In genomic region chr16:49839681-49840535, GRCm38 (mm10) we compare ENCODE assay signal across 10 mouse cellular contexts. TPM values are rescaled to one million over a fixed set of nuclear protein-coding genes. Genes with fewer than 3 reads are reported as not detected.
DNase-seq lines count a peak whose midpoint lies in the region; ATAC-seq lines count a peak whose summit lies in the region.
"Had no signal": no experiment of that assay in that cellular context is flagged by ENCODE, and none has a peak within 500 bp of the region (broad histone marks: within the 10 kb centered on the region; RNA-seq: fewer than 3 reads in every experiment).

No protein-coding gene starts in this region.

- H3K27me3 ChIP-seq in liver, embryonic 12.5 days (replicated peaks) = no peaks in the 10 kb centered on the region
- H3K27me3 ChIP-seq in neural tube, embryonic 12.5 days (replicated peaks) = no peaks in the 10 kb centered on the region
- H3K27me3 ChIP-seq: limb, embryonic 13.5 days; Patski had no signal

- H3K9me3 ChIP-seq in liver, embryonic 12.5 days (replicated peaks) = no peaks in the 10 kb centered on the region
- no peaks in the 10 kb centered on the region for H3K9me3 ChIP-seq in neural tube, embryonic 12.5 days
- H3K9me3 ChIP-seq: limb, embryonic 13.5 days had no signal

- H3K4me2 ChIP-seq in liver, embryonic 12.5 days = peak overlapping the region; percentile 71
- H3K4me2 ChIP-seq in neural tube, embryonic 12.5 days (replicated peaks) = 0 out of 2 replicates have a peak overlapping the region, but pooled peaks have one; percentile 14
- H3K4me2 ChIP-seq: limb, embryonic 13.5 days had no signal

- H3K4me3 ChIP-seq in liver, embryonic 12.5 days = peak overlapping the region; percentile 47
- H3K4me3 ChIP-seq in neural tube, embryonic 12.5 days = no peak overlapping the region
- H3K4me3 ChIP-seq: limb, embryonic 13.5 days had no signal

- H3K9ac ChIP-seq in liver, embryonic 12.5 days = peak overlapping the region; percentile 71
- H3K9ac ChIP-seq in neural tube, embryonic 12.5 days = no peak overlapping the region
- H3K9ac ChIP-seq: limb, embryonic 13.5 days had no signal

- H3K4me1 ChIP-seq in liver, embryonic 12.5 days = peaks cover 88% of the 10 kb centered on the region
- H3K4me1 ChIP-seq in neural tube, embryonic 12.5 days = peaks cover 5% of the 10 kb centered on the region; the same call in 1 of the 2 replicates

- H3K27ac ChIP-seq in liver, embryonic 12.5 days = peak overlapping the region; percentile 99
- no peak overlapping the region; the same call in 1 of the 2 replicates for H3K27ac ChIP-seq in neural tube, embryonic 12.5 days
- H3K27ac ChIP-seq: limb, embryonic 13.5 days had no signal

- DNase-seq in adrenal gland, postnatal 14 days = peak; percentile 42
- DNase-seq in adrenal gland, postnatal 4 days (ENCODE audit: low spot score in 2 of 2) = no peak
- peak; percentile 74 for DNase-seq in ES-CJ7 (ENCODE audit: low read depth, low spot score)
- DNase-seq in cerebellum, postnatal 14 days = peak; percentile 71 to 76
- no peak for DNase-seq in left cerebral cortex, adult 9 months (ENCODE audit: low spot score in 2 of 2)

- peak; percentile 82 to 85 for ATAC-seq in hematopoietic stem cell, adult 5-6 weeks (replicated peaks in 1 of 2; ENCODE audit: insufficient read depth in 1 of 2, low FRiP score in 2 of 2, low TSS enrichment in 1 of 2, low read depth in 1 of 2, poor library complexity in 2 of 2, severe bottlenecking in 2 of 2)
- peak; percentile 99 for ATAC-seq in liver, embryonic 12.5 days
- ATAC-seq in neural tube, embryonic 12.5 days (ENCODE audit: low FRiP score, low read depth) = peak; percentile 48; the same call in 1 of the 2 replicates
- ATAC-seq: Patski had no signal

- H3K36me3 ChIP-seq in liver, embryonic 12.5 days = no peaks in the 10 kb centered on the region
- H3K36me3 ChIP-seq in neural tube, embryonic 12.5 days = no peaks in the 10 kb centered on the region
- H3K36me3 ChIP-seq: limb, embryonic 13.5 days had no signal

- WGBS in liver, embryonic 12.5 days (ENCODE audit: insufficient replicate concordance) = 13% methylated on average over 15 of the region's 15 CpGs
- 50% methylated on average over 15 of the region's 15 CpGs for WGBS in neural tube, embryonic 12.5 days

RNA-seq across cellular contexts. Expression of gene Cd47, which starts 39.6 kb away (rescaled TPM):
- 126 and 128 TPM in 2 replicates for total RNA-seq in adrenal gland, postnatal 14 days (2021)
- 100 to 1,000 TPM; 167 to 169 TPM for total RNA-seq in adrenal gland, postnatal 4 days (2021)
- 146 and 222 TPM in 2 replicates for total RNA-seq in hematopoietic stem cell, adult 5-6 weeks (2017)
- 308 and 327 TPM in 2 replicates for polyA plus RNA-seq in liver, embryonic 12.5 days (2016; fragmentation: Nextera tagmentation; extraction: Ambion mirVana)
- 80.5 and 82.6 TPM in 2 replicates for polyA plus RNA-seq in neural tube, embryonic 12.5 days (2016; fragmentation: Nextera tagmentation; extraction: Ambion mirVana)

Comparison
In these comparisons a context has a peak if more than half of its experiments do, and no peak if none do; other contexts are left out.
1. DNase-seq: peak in adrenal gland, postnatal 14 days (single experiment), ES-CJ7 (single experiment) and cerebellum, postnatal 14 days (2 of 2); none in adrenal gland, postnatal 4 days (0 of 2) and left cerebral cortex, adult 9 months (0 of 2).
2. ATAC-seq: peak in every context shown above with its lines; median percentile 99 in liver, embryonic 12.5 days; 84 in hematopoietic stem cell, adult 5-6 weeks; 48 in neural tube, embryonic 12.5 days.